Mouse (Mus musculus) sigmoid colon, adult 10 weeks (tissue): Measurements from ENCODE around the gene Zc3hav1. TPM values are rescaled to one million over a fixed set of nuclear protein-coding genes. Genes with fewer than 3 reads are reported as not detected.

ENCODE experiments used
- polyA plus RNA-seq: library from polyadenylated mRNA; stranded (reverse); fragments of 350-450 nt; fragmentation: Illumina TruSeq; extraction: RNeasy Lipid Tissue Mini Kit (QIAGEN cat#74804); gene quantifications from one replicate; pipeline ENCODE4 v1.2.3, GENCODE M21; 2014; ENCODE audit warnings: low read depth, low replicate concordance

Zc3hav1 gene
- 82.5 TPM for polyA plus RNA-seq

GRCm38 (mm10) chr6:38353811-38354722, at the start of gene Zc3hav1:
TSS of gene Zc3hav1 (minus strand) at chr6:38354603.

GRCm38 (mm10) chr6:38381129-38381771, 26.8 kb upstream of the Zc3hav1 start, which contains the start of gene Ttc26:
TSS of gene Ttc26 (plus strand) at chr6:38381469.

GRCm38 (mm10) chr6:38298761-38299401, 55.5 kb downstream of the Zc3hav1 start, which contains the start of gene Zc3hav1l:
TSS of gene Zc3hav1l (minus strand) at chr6:38299259.

Other genes starting within 250 kb of the Zc3hav1 start
- gene Tmem213, start 245.3 kb downstream of the Zc3hav1 start, polyA plus RNA-seq: not detected
- not detected for gene Atp6v0a4, start 230.0 kb downstream of the Zc3hav1 start, polyA plus RNA-seq
- 0.50 TPM for gene D630045J12Rik, start 100.6 kb downstream of the Zc3hav1 start, polyA plus RNA-seq
- 3.9 TPM for gene Zc3hav1l, start 55.3 kb downstream of the Zc3hav1 start, polyA plus RNA-seq
- 3.4 TPM for gene Ttc26, start 26.9 kb upstream of the Zc3hav1 start, polyA plus RNA-seq
- 52.6 TPM for gene Ubn2, start 79.3 kb upstream of the Zc3hav1 start, polyA plus RNA-seq
- 1.3 TPM for gene Fmc1, start 178.9 kb upstream of the Zc3hav1 start, polyA plus RNA-seq
- gene Luc7l2, start 196.7 kb upstream of the Zc3hav1 start, polyA plus RNA-seq: 647 TPM